Mouse (Mus musculus) limb, embryonic 13.5 days (tissue): ENCODE results near the gene Rpl21. TPM values are rescaled to one million over a fixed set of nuclear protein-coding genes. Genes with fewer than 3 reads are reported as not detected.

Experiments
- ATAC-seq: fragments of 200-750 bp; cut with Nextera tagmentation; 2 replicates; pipeline ENCODE4 v1.8.0; 2017; ENCODE audit warnings: low read depth, moderate number of reproducible peaks, moderate TSS enrichment; ENCODE audit not compliant: low FRiP score
- H3K27ac ChIP-seq: fragments of 300-500 bp; sonication (generic); 2 replicates; pipeline ENCODE4 v1.5.1; 2015; ENCODE audit warnings: inconsistent platforms, mild to moderate bottlenecking, moderate library complexity
- H3K27me3 ChIP-seq: fragments of 300-500 bp; sonication (generic); 2 replicates; pipeline ENCODE4 v1.6.1; 2015; ENCODE audit warnings: mild to moderate bottlenecking, inconsistent platforms
- H3K36me3 ChIP-seq: fragments of 300-500 bp; sonication (generic); 2 replicates; pipeline ENCODE4 v1.6.1; 2015; ENCODE audit warnings: inconsistent platforms, mild to moderate bottlenecking, moderate library complexity
- H3K4me1 ChIP-seq: fragments of 300-500 bp; sonication (generic); 2 replicates; pipeline ENCODE4 v1.6.1; 2015; ENCODE audit warnings: inconsistent platforms
- H3K4me2 ChIP-seq: fragments of 300-500 bp; sonication (generic); replicated peaks from 2 replicates; pipeline ENCODE4 v1.6.1; 2015; ENCODE audit warnings: inconsistent platforms, mild to moderate bottlenecking, moderate library complexity
- H3K4me3 ChIP-seq: fragments of 300-500 bp; sonication (generic); 2 replicates; pipeline ENCODE4 v1.5.1; 2015; ENCODE audit warnings: moderate library complexity, mild to moderate bottlenecking, inconsistent platforms
- H3K9ac ChIP-seq: fragments of 300-500 bp; sonication (generic); 2 replicates; pipeline ENCODE4 v1.6.1; 2015; ENCODE audit warnings: mild to moderate bottlenecking, inconsistent platforms
- H3K9me3 ChIP-seq: fragments of 300-500 bp; sonication (generic); 2 replicates; pipeline ENCODE4 v1.6.1; 2016; ENCODE audit warnings: inconsistent platforms
- WGBS: fragments of 180-500 bp; shearing (Covaris S2); methylation state at CpG from one replicate; pipeline ENCODE4 v1.1.7; 2015; 5-methylcytosine and 5-hydroxymethylcytosine counted together
- polyA plus RNA-seq: library from polyadenylated mRNA; unstranded; fragments of >200 nt; fragmentation: Nextera tagmentation; extraction: Ambion mirVana; gene quantifications from 2 replicates; pipeline ENCODE4 v1.2.1, GENCODE M21; 2015

The Rpl21 gene
- polyA plus RNA-seq, 1 experiment from 2014 or later, result 522 TPM

- Histone ChIP-seq H3K4me3 (no peak overlapping the region), H3K9ac (no peak overlapping the region), H3K4me2 (no peak overlapping the region), H3K27me3 (no peaks in the 10 kb centered on the region), H3K9me3 (no peaks in the 10 kb centered on the region), H3K4me1 (no peaks in the 10 kb centered on the region), H3K27ac (no peak overlapping the region), H3K36me3 (no peaks in the 10 kb centered on the region)
- 83% methylated on average over 6 of the region's 6 CpGs for WGBS
- ATAC-seq, result no peak
Measured at GRCm38 (mm10) chr5:146882261-146882660, 49.6 kb downstream of the Rpl21 start.

DNA sequence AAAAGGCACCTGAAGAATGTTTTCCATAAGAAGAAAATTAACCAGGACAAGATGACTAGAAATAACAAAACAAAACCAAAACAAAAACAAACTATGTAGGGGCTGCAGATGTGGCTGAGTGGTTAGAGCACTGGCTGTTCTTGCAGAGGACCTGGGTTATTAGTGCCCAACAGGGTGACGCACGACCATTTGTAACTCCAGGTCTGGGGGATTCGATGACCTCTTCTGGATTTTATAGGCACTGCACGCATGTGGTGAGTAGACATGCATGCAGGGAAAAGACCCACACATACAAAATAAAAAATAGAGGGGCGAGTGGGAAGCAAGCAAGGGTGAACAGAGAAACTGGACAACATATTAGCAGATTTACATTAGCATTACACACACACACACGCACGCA, 50.4 kb downstream of the Rpl21 start:
- no peaks in the 10 kb centered on the region for H3K36me3 ChIP-seq
- H3K9ac ChIP-seq, result no peak overlapping the region
- H3K4me3 ChIP-seq, result no peak overlapping the region
- no peak for ATAC-seq
- 73% methylated on average over 7 of the region's 7 CpGs for WGBS
- no peaks in the 10 kb centered on the region for H3K27me3 ChIP-seq
- no peak overlapping the region for H3K4me2 ChIP-seq
- H3K4me1 ChIP-seq, result no peaks in the 10 kb centered on the region
- no peak overlapping the region for H3K27ac ChIP-seq
- no peaks in the 10 kb centered on the region for H3K9me3 ChIP-seq

DNA sequence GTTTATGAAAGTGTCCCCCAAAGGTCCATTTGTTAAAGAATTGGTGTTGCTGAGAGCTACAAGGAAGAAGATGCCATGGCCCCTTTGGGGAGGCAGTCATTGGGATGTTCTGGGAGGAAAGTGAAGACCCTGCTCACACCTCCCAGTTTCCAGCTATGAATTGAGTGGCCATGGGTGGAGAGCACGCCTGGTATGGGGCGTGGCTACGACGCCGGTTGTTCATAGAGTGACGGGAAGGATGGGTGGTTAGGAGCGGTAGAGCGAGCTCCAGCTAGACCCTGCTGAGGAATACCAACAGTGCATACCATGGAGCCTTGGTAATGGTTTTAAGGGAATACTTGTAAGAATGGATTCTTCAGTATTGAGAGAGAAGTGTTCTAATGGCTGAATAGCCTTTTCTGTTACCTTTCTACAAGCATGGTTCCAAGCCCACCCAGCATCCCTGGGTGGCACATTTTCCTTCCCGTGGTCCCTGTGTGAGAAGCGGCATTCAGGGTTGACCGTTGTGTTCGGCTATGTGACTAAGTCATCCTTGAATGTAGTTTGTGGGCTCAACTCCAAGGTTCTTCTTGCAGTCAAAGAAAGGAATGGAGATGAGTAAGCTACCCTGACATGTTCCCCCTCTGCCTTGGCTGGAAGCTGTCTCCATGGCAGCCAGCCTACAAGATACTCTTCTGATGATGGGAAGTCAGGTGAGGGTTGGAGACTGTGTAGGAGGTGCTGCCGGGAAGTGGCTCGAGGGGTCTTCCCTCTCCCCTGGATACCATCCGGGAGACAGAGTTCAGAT, 51.0 kb downstream of the Rpl21 start:
- H3K9ac ChIP-seq, result no peak overlapping the region
- H3K9me3 ChIP-seq, result no peaks in the 10 kb centered on the region
- no peak for ATAC-seq
- 83% methylated on average over 15 of the region's 15 CpGs for WGBS
- no peak overlapping the region for H3K4me2 ChIP-seq
- no peaks in the 10 kb centered on the region for H3K36me3 ChIP-seq
- no peak overlapping the region for H3K4me3 ChIP-seq
- no peaks in the 10 kb centered on the region for H3K27me3 ChIP-seq
- H3K27ac ChIP-seq, result no peak overlapping the region
- H3K4me1 ChIP-seq, result no peaks in the 10 kb centered on the region

Other genes starting within 250 kb of the Rpl21 start
- 0.17 and 0.22 TPM in 2 replicates for gene Gpr12, start 247.7 kb upstream of the Rpl21 start, polyA plus RNA-seq
- gene Usp12, start 37.9 kb upstream of the Rpl21 start, polyA plus RNA-seq, result 14.4 and 15.8 TPM in 2 replicates
- gene Rasl11a, start 12.2 kb downstream of the Rpl21 start, polyA plus RNA-seq, result 18.1 and 20.4 TPM in 2 replicates
- gene Gtf3a, start 115.8 kb downstream of the Rpl21 start, polyA plus RNA-seq, result 105 and 111 TPM in 2 replicates
- 27.3 and 27.4 TPM in 2 replicates for gene Mtif3, start 130.9 kb downstream of the Rpl21 start, polyA plus RNA-seq
- gene Lnx2, start 243.7 kb downstream of the Rpl21 start, polyA plus RNA-seq, result 9.4 and 11.2 TPM in 2 replicates
- 121 and 125 TPM in 2 replicates for gene Polr1d, start 244.2 kb downstream of the Rpl21 start, polyA plus RNA-seq